Mouse (Mus musculus): ENCODE data around the gene Rufy3. TPM values are rescaled to one million over a fixed set of nuclear protein-coding genes. Genes with fewer than 3 reads are reported as not detected.

Gene Rufy3
- polyA plus RNA-seq, 1 experiment from 2014 or later: 321 TPM

GRCm38 (mm10) chr5:88679341-88679740, 114.5 kb downstream of the Rufy3 start:
- Histone ChIP-seq H3K4me1 (peaks cover 10% of the 10 kb centered on the region), H3K9me3 (no peaks in the 10 kb centered on the region), H3K27me3 (replicated peaks) (no peaks in the 10 kb centered on the region), H3K4me2 (no peak overlapping the region), H3K9ac (no peak overlapping the region), H3K4me3 (no peak overlapping the region), H3K27ac (no peak overlapping the region), H3K36me3 (replicated peaks) (no peaks in the 10 kb centered on the region)
- 9% methylated on average over 6 of the region's 6 CpGs for WGBS
- ATAC-seq (replicated peaks): no peak

- Histone ChIP-seq H3K4me2 (no peak overlapping the region), H3K4me3 (no peak overlapping the region), H3K36me3 (replicated peaks) (no peaks in the 10 kb centered on the region), H3K9ac (no peak overlapping the region), H3K27me3 (replicated peaks) (no peaks in the 10 kb centered on the region), H3K4me1 (peaks cover 5% of the 10 kb centered on the region; the same call in 1 of the 2 replicates), H3K9me3 (no peaks in the 10 kb centered on the region), H3K27ac (no peak overlapping the region)
- WGBS: 90% methylated on average over 6 of the region's 6 CpGs
- ATAC-seq (replicated peaks): no peak
These were observed 115.7 kb downstream of the Rufy3 start for GRCm38 (mm10) chr5:88680567-88680966.

GRCm38 (mm10) chr5:88683706-88684105, 118.9 kb downstream of the Rufy3 start:
- no peaks in the 10 kb centered on the region for H3K36me3 ChIP-seq (replicated peaks)
- ATAC-seq (replicated peaks): no peak
- no peaks in the 10 kb centered on the region for H3K27me3 ChIP-seq (replicated peaks)
- no peak overlapping the region for H3K27ac ChIP-seq
- no peak overlapping the region for H3K9ac ChIP-seq
- no peak overlapping the region for H3K4me2 ChIP-seq
- no peak overlapping the region for H3K4me3 ChIP-seq
- H3K4me1 ChIP-seq: no peaks in the 10 kb centered on the region
- WGBS: 85% methylated on average over 9 of the region's 9 CpGs
- no peaks in the 10 kb centered on the region for H3K9me3 ChIP-seq

DNA sequence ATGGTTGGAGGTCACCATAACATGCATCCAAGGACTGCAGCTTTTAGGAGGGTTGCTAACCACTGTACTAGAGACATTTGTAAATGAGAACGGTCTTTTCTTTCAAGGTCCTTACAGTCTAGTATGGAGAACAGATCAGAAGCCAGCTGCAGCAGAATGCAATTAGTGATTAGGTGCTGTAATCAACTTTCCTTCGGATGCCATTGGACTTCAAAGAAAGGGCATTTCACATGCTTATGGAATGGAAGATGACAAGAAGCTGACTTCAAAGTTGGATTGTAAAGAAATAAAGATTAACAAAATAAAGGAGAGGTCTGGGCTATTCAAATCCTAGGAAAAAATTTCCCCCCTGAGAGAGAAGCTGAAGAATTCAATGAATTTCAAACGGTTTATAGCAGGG, 119.4 kb downstream of the Rufy3 start:
- Histone ChIP-seq H3K9me3 (no peaks in the 10 kb centered on the region), H3K36me3 (replicated peaks) (no peaks in the 10 kb centered on the region), H3K4me2 (no peak overlapping the region), H3K4me3 (no peak overlapping the region), H3K27ac (no peak overlapping the region), H3K9ac (no peak overlapping the region), H3K27me3 (replicated peaks) (no peaks in the 10 kb centered on the region), H3K4me1 (no peaks in the 10 kb centered on the region)
- ATAC-seq (replicated peaks): no peak
- WGBS: 31% methylated on average over 3 of the region's 3 CpGs

DNA sequence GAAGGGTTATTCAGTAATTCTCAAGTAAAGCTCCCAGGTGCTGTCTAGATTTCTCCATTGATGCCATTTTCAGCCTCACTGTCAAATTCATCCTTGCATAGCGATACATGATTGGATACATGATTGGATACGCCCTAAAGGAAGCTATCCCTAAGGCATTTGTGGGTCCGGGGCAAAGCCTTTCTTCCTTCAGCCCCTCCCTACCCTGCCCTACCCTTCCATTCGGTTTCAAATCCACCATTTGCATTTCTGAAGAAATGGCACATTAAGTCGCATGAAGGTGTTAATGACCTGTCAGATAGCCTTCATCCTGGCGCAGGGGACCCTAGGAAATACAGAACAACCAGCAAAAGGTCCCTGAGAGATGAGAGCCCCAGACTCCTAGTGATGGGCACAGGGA, 120.5 kb downstream of the Rufy3 start:
- peak; percentile 29; the same call in 1 of the 2 replicates for ATAC-seq (replicated peaks)
- H3K4me3 ChIP-seq: no peak overlapping the region
- H3K9me3 ChIP-seq: no peaks in the 10 kb centered on the region
- no peaks in the 10 kb centered on the region for H3K27me3 ChIP-seq (replicated peaks)
- no peak overlapping the region for H3K9ac ChIP-seq
- no peaks in the 10 kb centered on the region for H3K4me1 ChIP-seq
- 21% methylated on average over 6 of the region's 6 CpGs for WGBS
- no peaks in the 10 kb centered on the region for H3K36me3 ChIP-seq (replicated peaks)
- no peak overlapping the region for H3K4me2 ChIP-seq
- no peak overlapping the region for H3K27ac ChIP-seq

DNA sequence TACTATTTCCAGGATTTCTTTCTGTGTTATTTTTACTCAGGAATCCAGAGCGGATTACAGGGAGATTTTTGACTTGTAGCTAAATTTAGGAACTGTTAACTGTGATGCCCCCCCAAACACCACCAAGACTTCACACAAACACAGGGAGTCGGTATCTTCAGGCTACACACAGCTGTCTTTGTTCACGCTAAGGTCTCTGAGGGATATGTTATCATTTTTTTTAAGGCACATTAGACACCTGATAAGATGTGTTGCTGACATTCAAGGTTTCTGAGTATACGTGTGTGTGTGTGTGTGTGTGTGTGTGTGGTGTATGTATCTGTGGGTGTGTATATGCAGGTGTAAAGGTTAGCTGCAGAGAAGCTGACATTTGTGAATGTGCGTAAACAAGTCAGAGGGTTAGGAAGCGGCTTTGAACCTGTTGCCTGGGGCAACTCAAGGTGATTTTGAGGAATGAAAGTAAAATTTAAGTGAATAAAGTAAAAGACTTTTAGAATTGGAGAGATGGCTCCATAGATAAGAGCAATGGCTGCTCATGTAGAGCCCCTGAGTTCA, 121.0 kb downstream of the Rufy3 start:
- H3K4me2 ChIP-seq: no peak overlapping the region
- no peak overlapping the region for H3K4me3 ChIP-seq
- no peaks in the 10 kb centered on the region for H3K27me3 ChIP-seq (replicated peaks)
- no peak for ATAC-seq (replicated peaks)
- no peaks in the 10 kb centered on the region for H3K36me3 ChIP-seq (replicated peaks)
- H3K4me1 ChIP-seq: no peaks in the 10 kb centered on the region
- whole genome bisulfite sequencing: 73% methylated on average over 6 of the region's 6 CpGs
- no peak overlapping the region for H3K9ac ChIP-seq
- H3K27ac ChIP-seq: no peak overlapping the region
- no peaks in the 10 kb centered on the region for H3K9me3 ChIP-seq

DNA sequence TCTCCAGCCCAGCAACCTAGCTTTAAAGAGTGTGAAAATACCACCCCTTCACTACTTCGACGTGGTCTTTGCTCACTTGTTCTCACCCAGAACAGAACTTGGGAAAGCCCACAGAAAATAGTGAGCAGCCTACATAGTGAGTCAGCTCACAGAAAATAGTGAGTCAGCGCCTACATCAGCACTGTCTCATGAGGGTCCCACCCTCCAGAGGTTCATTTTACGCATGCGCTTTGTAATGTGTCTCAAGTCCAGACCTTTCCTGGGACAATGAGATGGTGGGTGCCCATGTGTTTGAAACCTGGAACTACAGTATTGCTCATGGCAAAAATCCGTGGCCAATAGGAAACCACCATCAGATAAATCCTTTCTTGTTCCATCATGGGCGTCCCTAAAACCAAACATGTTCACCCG, 123.2 kb downstream of the Rufy3 start:
- WGBS: 82% methylated on average over 8 of the region's 8 CpGs

GRCm38 (mm10) chr5:88688583-88689187, 123.8 kb downstream of the Rufy3 start:
- WGBS: 85% methylated on average over 15 of the region's 15 CpGs
- Histone ChIP-seq H3K27ac (no peak overlapping the region), H3K4me3 (no peak overlapping the region), H3K9ac (no peak overlapping the region), H3K27me3 (replicated peaks) (no peaks in the 10 kb centered on the region), H3K9me3 (no peaks in the 10 kb centered on the region), H3K4me2 (no peak overlapping the region), H3K4me1 (no peaks in the 10 kb centered on the region), H3K36me3 (replicated peaks) (no peaks in the 10 kb centered on the region)
- ATAC-seq (replicated peaks): no peak

More for the DNA sequence above, 123.2 kb downstream of the Rufy3 start:
- Histone ChIP-seq H3K36me3 (replicated peaks) (no peaks in the 10 kb centered on the region), H3K9ac (no peak overlapping the region), H3K4me2 (no peak overlapping the region), H3K4me3 (no peak overlapping the region), H3K27ac (no peak overlapping the region), H3K9me3 (no peaks in the 10 kb centered on the region), H3K27me3 (replicated peaks) (no peaks in the 10 kb centered on the region), H3K4me1 (no peaks in the 10 kb centered on the region)
- ATAC-seq (replicated peaks): no peak

DNA sequence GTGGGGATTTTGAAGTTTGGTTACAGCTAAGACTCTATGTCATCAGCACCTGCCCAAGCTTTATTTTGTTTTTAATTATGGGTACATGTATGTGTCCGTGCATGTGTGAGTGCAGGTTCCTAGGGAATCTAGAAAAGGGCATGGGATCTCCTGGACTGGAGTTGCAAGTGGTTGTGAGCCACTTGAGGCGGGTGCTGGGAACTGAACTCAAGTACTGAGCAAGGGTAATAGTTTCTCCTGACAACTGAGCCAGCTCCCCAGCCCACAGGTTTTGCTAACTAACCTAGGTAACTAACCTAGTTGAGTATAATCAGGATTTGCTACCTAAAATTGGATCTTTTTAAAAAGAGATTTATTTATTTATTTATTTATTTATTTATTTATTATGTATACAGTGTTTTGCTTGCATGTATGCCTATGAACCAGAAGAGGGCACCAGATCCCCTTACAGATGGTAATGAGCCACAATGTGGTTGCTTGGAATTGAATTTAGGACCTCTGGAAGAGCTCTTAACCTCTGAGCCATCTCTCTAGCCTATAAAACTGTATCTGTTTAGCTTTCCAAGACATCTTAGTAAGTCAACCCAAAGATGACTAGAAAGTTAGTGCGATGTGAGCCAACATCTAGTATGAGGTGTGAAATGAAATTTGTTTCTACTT, 124.6 kb downstream of the Rufy3 start:
- Histone ChIP-seq H3K4me3 (no peak overlapping the region), H3K4me1 (no peaks in the 10 kb centered on the region), H3K27me3 (replicated peaks) (no peaks in the 10 kb centered on the region), H3K9me3 (no peaks in the 10 kb centered on the region), H3K27ac (no peak overlapping the region), H3K36me3 (replicated peaks) (no peaks in the 10 kb centered on the region), H3K4me2 (no peak overlapping the region), H3K9ac (no peak overlapping the region)
- 77% methylated on average over 3 of the region's 3 CpGs for WGBS
- peak; percentile 43; the same call in 1 of the 2 replicates for ATAC-seq (replicated peaks)

DNA sequence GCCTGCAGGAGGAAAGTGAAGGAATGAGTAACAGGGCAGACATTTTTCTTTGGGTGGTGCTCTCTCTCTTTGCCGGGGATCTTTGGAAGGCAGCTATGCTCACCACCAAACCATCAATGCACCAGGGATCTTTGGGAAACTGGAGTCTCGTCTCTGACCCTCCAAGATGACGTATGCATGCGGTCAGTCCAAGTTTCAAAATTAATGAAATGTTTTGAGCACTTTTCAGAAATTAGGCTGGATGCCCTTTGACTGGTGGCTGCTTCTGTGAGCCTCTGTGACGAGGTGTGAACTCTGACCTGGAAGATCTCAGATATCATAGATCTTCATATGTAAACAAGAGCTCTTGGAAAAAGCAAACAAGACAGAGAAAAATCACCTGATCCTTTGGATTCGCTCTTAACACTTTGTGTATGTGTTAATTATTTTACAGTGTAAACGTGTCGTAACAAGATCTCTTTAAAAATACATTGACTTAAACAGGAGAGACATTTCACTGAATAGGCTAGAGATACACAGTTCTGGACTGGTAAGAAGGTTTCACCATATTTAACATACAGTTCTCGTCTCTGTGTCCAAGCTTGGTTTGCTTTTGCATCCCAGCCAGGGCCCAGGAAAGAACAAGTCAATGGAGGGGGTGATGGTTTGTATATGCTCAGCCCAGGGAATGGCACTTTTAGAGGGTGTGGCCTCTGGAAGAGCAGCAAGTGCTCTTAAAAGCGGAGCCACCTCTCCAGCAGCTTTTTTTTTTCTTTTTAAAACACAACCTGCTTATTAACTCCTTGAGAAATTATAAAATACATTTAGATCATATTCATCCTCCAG, 126.1 kb downstream of the Rufy3 start:
- H3K27ac ChIP-seq: no peak overlapping the region

GRCm38 (mm10) chr5:88691506-88692095, 126.8 kb downstream of the Rufy3 start:
- ATAC-seq (replicated peaks): no peak
- no peak overlapping the region for H3K4me2 ChIP-seq
- 84% methylated on average over 6 of the region's 6 CpGs for WGBS
- H3K9me3 ChIP-seq: no peaks in the 10 kb centered on the region
- H3K27me3 ChIP-seq (replicated peaks): no peaks in the 10 kb centered on the region
- no peaks in the 10 kb centered on the region for H3K36me3 ChIP-seq (replicated peaks)
- no peaks in the 10 kb centered on the region for H3K4me1 ChIP-seq
- no peak overlapping the region for H3K4me3 ChIP-seq
- H3K9ac ChIP-seq: no peak overlapping the region
- H3K27ac ChIP-seq: no peak overlapping the region

More for the DNA sequence above, 126.1 kb downstream of the Rufy3 start:
- no peak for ATAC-seq (replicated peaks)
- no peaks in the 10 kb centered on the region for H3K9me3 ChIP-seq
- WGBS: 82% methylated on average over 10 of the region's 10 CpGs
- no peaks in the 10 kb centered on the region for H3K36me3 ChIP-seq (replicated peaks)
- H3K27me3 ChIP-seq (replicated peaks): no peaks in the 10 kb centered on the region
- no peak overlapping the region for H3K4me3 ChIP-seq
- H3K4me1 ChIP-seq: no peaks in the 10 kb centered on the region
- no peak overlapping the region for H3K9ac ChIP-seq
- no peak overlapping the region for H3K4me2 ChIP-seq

DNA sequence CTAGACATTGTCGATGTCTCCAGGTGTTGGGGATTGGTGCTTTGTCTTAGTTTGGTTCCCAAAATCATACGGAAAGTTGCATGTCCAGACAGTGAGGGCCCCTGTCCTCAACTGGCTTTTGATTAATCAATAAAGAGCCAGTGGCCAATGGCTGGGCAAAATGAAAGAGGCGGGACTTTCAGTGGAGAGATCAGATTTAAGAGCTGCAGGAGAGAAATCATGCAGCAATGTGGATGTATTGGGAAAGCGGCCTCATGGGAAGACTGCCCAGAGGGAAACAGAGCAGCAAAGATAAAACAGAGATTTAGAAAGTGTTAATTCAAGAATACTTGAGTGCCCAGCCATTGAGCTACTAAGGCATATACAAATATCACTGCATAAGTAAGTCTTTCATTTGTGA, 127.7 kb downstream of the Rufy3 start:
- no peaks in the 10 kb centered on the region for H3K4me1 ChIP-seq
- no peaks in the 10 kb centered on the region for H3K9me3 ChIP-seq
- no peak overlapping the region for H3K4me2 ChIP-seq
- H3K36me3 ChIP-seq (replicated peaks): no peaks in the 10 kb centered on the region
- 79% methylated on average over 4 of the region's 4 CpGs for WGBS
- H3K4me3 ChIP-seq: no peak overlapping the region
- H3K9ac ChIP-seq: no peak overlapping the region
- no peak overlapping the region for H3K27ac ChIP-seq
- no peak for ATAC-seq (replicated peaks)
- no peaks in the 10 kb centered on the region for H3K27me3 ChIP-seq (replicated peaks)

Measured in midbrain, embryonic 15.5 days (tissue).